Mouse (Mus musculus) retina, postnatal 1 day (tissue): ENCODE results near the gene Csmd2.

ENCODE experiments used
- DNase-seq: peaks from one replicate; pipeline ENCODE4 v3.0.0-alpha.2; 2012

Csmd2 gene

DNA sequence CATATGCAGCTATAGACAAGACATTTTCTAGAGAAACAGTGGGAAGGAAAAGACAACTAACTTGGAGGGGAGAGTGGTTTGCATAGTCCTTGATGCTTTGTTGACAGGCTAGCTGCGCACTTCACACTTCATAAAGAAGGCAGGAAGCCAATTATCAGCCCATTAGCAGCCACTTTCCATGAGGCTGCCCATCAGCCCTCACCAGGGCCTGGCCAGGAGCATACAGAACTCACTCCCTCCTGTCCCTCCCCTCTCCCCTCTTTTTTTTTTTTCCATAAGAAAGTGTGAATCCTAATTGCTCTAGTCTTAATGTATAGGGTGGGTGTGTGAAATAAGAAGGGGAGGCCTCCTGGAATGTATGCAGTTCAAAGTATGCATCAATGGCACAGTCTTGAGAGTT is 354.6 kb downstream of the Csmd2 start:
- no peak for DNase-seq

GRCm38 (mm10) chr4:128358751-128359150 is 371.1 kb downstream of the Csmd2 start:
- no peak for DNase-seq

- no peak for DNase-seq
Measured at GRCm38 (mm10) chr4:128365851-128366250, 378.2 kb downstream of the Csmd2 start.

GRCm38 (mm10) chr4:128368088-128368487 is 380.4 kb downstream of the Csmd2 start:
- DNase-seq, result no peak

GRCm38 (mm10) chr4:128371766-128372165 is 384.1 kb downstream of the Csmd2 start:
- peak; percentile 38 for DNase-seq

DNA sequence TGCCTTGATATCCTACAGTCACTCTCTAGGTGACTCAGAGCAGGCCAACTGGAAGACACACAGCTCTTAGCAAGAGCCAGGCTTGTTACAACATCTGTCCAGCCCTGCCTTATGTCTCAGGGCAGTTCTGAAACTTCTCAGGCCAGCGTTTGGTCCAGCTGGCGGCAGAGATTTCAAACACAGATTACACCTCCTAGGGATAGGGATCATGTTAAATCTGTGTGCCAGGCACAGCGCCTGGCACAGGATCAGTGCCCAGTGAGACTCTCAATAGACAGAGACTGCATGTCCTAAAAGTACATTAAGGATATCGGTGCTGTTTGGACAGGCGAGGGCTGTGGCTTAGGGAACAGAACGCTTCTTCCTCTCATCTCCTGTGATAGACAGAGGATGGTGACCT is 385.5 kb downstream of the Csmd2 start:
- peak; percentile 20 for DNase-seq

DNA sequence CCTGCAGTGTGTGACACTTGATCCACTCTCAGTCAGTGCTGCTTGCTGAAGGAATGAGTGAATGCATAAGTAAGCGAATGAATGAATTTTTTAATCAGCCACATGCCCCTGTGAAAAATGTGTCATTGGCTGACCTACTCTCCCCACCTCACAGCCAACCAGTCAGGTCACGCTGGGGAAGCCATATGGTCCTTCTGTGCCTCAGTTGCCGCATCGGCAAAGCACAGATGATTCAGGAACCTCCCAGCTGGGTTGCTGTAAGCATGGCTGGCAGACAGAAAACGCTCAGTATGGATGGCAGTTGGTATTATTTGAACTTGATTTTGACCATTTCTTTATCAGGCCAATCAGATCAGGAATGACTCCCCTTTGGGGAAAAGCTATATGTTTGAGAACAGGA is 386.4 kb downstream of the Csmd2 start:
- no peak for DNase-seq

DNA sequence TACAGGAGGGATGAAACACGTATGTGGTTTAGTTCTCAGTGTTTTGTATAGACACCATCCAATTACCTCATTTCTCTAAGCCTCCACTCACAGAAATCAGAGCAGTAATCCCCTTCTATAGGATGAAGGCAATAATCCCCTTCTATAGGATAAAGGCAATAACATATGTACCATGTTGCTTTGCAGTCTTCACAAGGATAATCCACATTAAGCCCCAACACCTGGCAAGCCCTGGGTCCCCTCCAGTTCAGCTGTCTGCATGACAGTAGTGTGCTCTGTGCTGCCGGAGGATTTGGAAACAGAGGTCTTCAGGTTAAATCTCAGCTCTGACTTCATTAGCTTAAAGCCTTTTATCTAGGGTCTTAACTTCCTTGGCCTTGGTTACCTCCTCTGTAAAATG is 391.3 kb downstream of the Csmd2 start:
- DNase-seq, result peak; percentile 87

- peak; percentile 58 for DNase-seq
Measured at GRCm38 (mm10) chr4:128381331-128381730, 393.7 kb downstream of the Csmd2 start.

GRCm38 (mm10) chr4:128383800-128384199 is 396.1 kb downstream of the Csmd2 start:
- DNase-seq, result no peak

DNA sequence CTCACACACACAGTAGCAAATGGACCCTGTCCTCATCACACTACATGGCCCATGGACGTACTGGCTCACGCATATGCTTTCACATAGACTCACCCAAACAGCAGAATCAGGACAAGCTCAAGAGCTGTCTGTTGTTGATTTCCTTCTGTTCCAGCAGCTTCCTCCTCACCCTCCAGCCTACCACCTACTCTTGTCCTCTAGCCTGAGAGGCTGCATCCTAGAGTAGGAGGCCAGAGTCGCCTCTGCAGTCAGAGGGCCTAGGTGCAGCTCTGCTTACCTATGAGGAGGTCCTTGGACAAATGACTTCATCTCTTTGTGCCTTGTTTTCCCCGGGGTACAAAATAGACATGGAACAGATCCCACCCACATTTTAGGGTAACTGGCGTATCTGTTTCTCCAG is 403.8 kb downstream of the Csmd2 start:
- DNase-seq, result no peak

DNA sequence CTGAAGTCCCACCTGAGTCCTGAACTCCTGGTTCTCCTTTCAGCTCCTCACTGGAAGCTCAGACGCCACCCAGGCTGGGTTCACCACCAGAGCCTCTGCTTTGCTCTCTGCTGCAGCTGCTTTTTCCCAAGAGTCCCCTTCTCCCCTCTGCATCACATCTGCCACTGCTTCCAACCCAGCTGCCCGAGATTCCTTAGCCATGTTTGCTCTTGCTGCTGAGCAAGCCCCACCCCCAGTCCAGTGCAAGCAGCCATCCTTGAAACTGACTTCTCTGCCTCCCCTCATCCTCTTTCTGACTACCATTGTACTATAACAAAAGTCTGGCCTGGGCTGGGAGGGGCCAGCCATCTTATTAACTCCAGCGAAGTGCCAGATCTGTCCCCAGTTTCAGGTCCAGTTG is 404.6 kb downstream of the Csmd2 start:
- peak; percentile 52 for DNase-seq

GRCm38 (mm10) chr4:128393864-128394263 is 406.2 kb downstream of the Csmd2 start:
- no peak for DNase-seq

DNA sequence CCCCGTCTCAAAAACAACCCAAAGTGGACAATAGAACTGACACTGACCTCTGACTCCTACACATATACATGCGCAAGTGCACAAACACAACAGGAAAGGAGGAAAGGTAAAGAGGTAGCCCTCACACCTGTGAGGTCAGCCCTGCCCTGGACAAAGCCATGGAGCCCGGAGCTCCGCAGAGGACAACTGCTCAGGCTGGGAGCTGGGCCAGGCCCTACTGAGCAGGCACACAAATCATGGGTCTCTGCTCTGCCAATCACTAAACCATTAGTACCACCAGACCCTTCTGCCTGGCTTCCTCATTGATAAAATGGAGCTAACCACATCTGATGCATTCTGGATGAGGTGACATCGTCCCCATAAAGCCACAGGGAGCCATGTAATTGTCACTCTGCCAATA is 409.0 kb downstream of the Csmd2 start:
- peak; percentile 24 for DNase-seq

DNA sequence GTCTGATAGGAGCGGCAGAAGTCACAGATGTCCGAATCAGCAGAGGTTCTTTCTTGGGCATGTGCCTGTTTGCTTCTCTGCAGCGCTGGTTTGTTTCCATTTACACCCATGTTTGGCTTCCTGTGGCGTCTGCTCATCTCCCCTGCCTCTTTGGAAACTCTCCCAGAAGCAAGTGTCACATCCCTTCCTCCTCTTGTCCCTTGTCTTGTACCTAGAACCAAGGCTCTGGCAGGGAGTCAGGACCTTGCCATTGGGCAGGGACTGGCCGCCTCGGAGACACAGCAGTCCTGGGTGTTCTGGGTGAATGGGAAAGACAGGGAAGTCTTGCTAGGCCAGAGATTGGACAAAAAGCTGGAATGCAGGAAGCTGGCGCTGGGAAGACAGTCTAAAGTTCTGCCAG is 410.1 kb downstream of the Csmd2 start:
- DNase-seq, result peak; percentile 14

GRCm38 (mm10) chr4:128398948-128399347 is 411.3 kb downstream of the Csmd2 start:
- DNase-seq, result no peak

DNA sequence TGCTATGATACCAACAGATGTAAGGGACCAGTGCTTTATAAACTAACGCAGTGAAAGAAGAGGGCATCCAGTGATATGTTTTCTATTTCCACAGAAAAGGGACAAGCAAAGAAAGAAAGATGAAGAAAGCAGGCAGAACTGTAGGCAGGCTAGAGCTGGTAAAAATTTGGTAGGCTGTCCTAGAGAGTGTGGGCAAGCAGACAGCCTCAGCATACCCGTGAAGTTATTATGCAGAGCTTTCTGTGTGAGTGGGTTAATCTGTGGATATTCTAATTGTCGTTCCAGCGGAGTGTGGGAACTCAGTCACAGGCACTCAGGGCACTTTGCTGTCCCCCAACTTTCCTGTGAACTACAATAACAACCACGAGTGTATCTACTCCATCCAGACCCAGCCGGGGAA is 412.4 kb downstream of the Csmd2 start:
- DNase-seq, result no peak

DNA sequence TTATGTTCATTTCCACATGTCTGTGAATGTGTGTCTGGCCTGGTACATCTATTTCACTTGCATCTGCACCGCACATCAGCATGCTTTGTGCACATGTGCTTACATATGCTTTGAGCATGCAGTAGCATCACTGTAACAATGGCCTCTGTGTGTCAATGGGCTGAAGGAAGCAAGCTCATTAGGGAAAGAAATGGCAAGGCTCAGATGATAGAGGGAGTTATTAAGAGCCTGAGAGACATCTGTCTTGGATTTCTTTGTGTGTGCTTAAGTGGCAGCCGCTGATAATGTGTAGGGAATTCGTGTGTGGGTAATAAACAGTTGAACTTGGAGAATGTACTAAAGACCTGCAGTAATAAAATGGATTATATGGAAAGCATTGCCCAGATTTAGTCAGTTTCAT is 413.9 kb downstream of the Csmd2 start:
- peak; percentile 74 for DNase-seq

- no peak for DNase-seq
Measured at GRCm38 (mm10) chr4:128402706-128403105, 415.0 kb downstream of the Csmd2 start.

DNA sequence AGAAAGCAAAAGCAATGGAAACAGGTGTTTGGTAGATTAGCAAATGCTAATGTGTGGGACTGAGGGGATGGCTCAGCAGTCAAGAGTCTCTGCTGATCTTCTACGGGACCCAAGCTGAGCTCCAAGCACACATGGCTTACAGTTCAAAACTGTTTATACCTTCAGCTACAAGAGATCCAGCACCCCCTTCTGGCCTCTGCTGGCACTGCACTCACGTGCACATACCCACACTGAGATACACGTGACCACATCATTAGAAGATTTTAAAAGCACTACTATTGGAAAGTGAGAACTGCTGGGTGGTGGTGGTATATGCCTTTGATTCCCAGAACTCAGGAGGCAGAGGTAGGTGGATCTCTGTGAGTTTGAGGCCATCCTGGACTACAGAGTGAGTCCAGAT is 417.9 kb downstream of the Csmd2 start:
- DNase-seq, result no peak

GRCm38 (mm10) chr4:128407084-128407845 is 419.6 kb downstream of the Csmd2 start:
- DNase-seq, result no peak

DNA sequence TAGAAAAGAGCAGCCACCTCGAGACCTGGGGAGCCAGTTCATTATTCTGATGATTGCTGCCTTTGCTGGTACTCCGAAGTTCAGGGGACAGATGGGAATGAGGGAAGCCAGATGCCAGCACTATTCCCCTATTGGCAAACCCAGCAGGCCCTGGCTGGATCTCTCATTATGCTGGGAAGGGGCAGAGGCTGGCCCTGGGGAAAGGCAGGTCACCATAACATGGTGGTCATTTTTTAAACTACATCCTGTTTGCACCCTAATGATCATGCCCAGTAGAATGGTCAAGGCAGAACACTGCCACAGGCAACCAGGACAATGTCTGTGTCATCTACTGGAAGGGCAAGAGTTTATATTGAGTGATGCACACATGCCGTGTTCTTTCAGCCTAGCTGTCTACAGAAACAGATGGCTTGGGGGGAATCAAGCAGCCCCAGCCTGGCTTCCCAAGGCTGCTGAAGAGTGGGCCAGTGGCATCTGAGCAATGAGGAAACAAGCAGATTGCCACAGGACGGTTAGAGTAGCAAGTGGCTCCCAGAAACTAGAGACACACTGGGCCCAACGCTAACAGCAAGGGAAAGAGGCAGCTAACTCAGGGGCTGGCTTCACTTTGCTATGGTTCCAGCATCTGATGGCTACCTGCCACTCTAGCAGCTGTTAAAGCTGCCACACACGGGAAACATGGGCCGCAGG is 424.4 kb downstream of the Csmd2 start:
- DNase-seq, result no peak

- DNase-seq, result no peak
Measured at GRCm38 (mm10) chr4:128414741-128415140, 427.1 kb downstream of the Csmd2 start.

DNA sequence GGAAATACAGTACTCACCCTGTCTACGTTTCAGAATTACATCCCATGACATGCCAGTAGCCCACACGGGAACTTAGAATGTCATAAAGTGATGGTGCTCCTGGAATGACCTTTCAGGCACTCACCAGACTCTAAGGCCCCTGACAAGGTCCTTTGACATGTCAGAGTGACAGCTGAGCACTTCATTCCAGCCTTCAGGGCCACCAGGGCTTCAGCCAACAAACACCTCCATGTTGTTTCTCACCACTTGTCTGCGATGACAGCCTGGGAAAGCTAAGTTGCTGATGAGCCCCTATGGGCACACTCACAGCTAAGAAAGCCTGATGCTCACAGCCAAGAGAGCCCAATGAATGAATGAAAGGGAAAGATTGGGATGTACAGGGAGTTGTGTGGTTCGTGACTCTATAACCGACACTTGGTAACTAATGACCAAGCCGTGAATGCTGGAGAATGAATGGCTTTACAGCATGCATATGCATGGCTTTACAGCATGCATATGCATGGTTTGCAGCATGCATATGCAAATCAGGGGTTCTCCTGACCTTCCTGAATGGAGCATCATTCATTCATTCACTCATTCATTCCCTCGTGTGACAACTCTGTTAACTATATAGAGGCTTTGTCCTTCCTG is 432.4 kb downstream of the Csmd2 start:
- no peak for DNase-seq
